Mouse (Mus musculus) spleen, embryonic (tissue): ENCODE data around the gene Pik3r6.

Source experiments
- CTCF ChIA-PET: fragments of 350-600 bp; sonication (Branson Sonifier 250); formaldehyde crosslinking; loops from one replicate; lab custom pipeline; 2022; lab: Charles Lee

Gene Pik3r6

DNA sequence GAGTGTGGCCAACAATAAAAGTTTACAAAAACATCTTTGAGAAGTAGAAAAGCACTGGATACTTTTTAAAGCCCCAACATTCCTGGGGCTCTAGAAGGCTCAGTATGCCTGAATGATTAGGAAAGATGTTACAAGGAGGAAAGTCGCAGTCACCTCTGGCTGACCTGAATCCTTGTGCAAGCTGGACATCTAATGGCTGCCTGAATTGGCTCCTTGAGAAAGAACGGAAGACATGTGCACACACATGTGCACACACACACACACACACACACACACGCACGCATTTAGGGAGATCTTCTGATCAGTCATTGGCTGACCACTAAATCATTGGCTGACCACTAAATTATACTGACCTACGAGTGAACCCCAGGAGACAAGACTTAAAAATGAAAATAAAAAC is 68.0 kb downstream of the Pik3r6 start:
- CTCF ChIA-PET, result interaction anchor here (0.7 kb wide), 1 partner anchor 75 kb away, joined by 5 read pairs; no protein-coding TSS in a partner anchor

DNA sequence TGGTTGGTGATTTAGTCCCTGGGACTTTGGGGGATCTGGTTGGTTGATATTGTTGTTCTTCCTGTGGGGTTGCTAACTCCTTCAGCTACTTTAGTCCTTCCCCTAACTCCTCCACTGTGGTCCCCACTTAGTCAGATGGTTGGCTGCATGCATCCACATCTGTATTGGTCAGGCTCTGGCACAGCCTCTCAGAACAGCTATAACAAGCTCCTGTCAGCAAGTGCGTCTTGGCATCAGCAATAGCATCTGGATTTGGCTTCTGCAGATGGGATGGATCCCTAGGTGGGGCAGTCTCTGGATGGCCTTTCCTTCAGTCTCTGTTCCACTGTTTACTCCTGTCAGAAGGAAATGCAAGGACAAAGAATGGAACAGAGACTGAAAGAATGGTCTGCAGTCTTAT is 74.3 kb downstream of the Pik3r6 start:
- CTCF ChIA-PET, result no interaction called here

DNA sequence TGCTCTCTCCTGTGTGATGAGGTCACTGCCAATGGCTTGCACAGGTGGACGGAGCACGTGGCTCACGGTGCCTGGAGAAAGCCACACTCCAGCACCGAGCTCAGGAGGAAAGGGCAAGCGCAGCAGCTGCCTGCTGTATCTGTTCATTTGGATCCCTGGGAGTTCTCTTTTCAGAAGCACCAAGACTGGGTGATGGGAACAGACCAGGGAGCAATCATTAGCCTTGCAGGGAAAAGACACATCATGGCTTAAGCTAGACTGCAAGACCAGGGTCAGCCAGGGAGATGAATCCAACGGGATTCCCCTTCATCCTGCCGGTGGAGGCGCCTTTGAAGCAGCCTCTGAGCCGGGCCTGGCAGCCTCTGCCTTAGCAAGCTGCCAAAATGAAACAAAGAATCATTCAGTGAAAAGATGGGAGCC is 76.7 kb downstream of the Pik3r6 start:
- CTCF ChIA-PET, result interaction anchor here (0.6 kb wide), 1 partner anchor 10 kb away, joined by 3 read pairs; no protein-coding TSS in a partner anchor

DNA sequence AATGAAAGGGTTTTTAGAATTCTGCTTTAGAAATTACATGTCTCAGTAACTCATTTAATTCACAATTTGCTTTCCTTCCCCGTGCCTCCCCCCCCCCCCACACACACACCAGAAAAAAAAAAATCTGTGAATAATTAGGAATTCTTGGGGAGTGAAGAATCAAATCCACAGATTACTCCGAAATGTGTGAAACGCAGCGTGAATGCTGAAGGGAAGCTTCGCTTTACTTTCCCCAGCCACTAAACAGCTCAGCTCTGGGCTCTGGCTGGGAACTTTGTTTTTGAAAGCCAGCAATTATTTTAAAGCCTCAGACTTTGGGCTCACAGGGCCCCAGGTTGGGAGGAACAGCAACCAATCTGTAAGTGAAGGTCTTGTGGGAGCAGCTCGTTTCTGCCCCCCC is 77.7 kb downstream of the Pik3r6 start:
- CTCF ChIA-PET, result interaction anchor here (0.6 kb wide), 2 partner anchors 44 to 167 kb away, joined by 5 to 15 read pairs; no protein-coding TSS in a partner anchor

DNA sequence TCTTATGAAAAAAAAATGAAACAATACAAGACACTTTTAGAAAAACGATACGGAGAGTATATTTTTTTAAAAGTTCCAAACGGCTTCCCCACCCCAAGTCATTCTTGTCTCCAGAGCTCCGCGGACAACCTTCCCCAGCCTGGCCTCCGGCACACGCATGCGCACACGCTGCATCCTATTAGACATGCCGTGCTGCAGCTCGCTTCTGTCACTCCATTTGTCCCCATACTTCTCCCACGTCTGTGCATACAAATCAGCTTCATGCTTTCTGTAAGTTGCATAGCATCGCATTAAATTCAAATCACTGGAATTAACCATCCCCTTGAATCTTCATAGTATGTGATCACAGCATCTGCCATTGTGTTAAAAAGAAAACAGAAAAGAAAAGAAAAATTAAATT is 80.4 kb downstream of the Pik3r6 start:
- CTCF ChIA-PET, result no interaction called here

DNA sequence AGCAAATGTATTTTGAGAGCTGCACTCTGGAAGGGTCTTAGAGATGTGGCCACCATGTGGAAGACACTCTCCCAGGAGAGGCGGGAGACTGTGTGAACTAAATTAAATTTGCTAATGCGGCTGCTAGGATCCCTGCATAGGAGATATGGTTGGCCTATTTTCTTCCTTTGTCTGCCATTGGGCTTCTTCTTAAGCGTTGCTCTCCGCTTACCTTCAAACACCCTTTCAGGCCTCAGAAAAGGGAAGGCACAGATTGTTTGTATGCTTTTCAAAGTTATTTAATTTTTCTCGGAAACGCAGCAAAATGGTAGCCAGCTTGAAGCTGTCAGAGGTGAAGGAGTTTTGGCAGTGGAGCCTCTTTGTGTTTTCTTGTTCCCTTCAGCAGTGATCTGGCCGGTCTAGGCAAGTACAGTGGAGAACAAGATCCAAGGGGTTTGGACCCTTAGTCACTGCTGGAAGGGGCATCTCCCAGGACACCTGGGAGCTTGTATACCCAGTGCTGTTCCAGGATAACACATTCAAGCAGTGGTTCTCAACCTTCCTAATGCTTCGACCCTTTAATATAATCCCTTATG is 81.2 kb downstream of the Pik3r6 start:
- CTCF ChIA-PET, result no interaction called here

DNA sequence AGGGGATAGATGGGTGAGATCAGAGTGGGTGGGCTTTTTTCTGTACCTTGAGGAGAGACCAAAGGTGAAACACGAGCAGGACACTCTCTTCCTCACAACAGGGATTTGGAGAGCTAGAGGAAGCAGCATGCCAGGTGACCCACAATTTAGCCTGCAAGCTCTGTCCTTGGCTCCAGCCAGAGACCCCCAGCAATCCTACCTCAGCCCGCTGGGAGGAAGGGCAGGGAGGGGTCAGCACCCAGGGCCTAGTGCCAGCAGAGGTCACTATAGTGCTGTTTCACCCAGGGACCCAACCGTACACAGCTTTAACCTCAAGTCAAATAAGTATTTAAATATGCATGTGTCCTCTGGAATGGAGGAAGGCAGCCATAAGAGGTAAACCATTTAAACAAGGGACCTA is 83.1 kb downstream of the Pik3r6 start:
- CTCF ChIA-PET, result no interaction called here

DNA sequence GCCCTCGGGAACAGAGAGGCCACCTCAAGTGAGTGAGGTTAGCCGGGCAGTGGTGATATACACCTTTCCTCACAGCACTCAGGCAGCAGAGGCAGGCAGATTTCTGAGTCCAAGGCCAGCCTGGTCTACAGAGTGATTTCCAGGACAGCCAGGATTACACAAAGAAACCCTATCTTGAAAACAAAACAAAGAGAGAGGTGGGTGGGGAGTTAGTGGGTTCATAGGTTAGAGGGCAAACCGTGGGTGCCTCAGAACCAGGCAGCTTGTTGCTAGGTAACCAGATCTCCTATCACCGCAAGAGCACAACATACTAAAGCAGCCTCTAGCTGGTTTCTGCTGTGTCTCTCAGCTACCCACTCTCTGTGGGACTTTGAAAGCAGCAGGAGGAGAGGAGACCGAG is 83.9 kb downstream of the Pik3r6 start, which contains the start of gene Ccdc42:
Ccdc42 (plus strand) TSS at position 301 of the 400 bp plus-strand sequence.
- CTCF ChIA-PET, result no interaction called here

DNA sequence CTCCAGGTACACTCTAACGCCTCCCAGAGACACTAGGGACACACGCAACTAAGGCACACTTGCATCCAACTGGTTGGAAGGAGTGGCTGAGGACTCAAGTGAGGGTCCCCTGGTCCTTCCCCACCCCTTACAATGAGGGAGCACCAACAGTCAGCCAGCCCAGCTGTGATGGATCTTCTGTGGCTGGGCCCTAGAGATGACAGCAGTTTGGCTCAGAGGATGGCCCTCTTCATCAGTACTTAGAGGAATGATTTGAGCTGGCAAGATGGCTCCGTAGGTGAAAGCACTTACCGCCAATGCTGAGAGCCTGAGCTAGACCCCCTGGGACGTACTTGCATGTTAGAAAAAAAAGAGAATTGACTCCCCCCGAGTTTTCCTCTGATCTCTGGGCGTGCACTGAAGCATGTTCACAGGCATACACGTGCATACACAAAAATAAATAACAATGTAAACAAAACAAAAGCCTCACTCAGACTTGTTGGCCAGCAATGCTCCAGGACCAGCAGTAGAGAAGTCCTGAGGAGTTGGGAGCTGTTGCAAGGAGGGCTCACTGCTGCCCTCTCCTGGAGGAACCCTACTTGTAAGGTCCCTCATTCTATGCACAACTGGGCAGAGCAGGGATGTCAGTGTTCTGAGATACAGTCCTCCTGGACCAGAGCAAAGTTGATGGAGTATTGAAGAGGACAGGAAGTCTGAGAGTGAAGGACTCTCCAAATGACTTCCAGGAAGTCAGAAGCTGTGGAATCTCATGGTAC is 86.4 kb downstream of the Pik3r6 start:
- CTCF ChIA-PET, result interaction anchor here (0.7 kb wide), 1 partner anchor 104 kb away, joined by 3 read pairs; no protein-coding TSS in a partner anchor

DNA sequence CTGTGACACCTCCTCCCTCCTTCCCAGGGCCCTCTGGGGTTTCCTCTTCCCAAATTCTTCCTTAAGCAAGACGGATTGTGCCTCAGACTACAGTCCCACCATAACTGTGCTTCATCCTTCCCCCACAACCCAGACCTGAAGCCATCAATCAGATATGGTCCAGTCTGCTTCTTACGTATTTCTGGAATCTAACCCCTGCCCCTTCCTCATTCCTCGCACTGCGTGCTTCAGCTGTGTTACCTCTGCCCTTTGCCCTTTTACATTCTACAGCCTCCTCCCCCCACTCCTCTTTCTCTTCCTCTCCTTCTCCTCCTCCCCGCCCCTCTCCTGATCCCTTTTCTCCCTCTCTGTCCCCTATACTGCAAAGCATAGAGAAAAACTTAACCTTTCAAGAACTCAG is 88.9 kb downstream of the Pik3r6 start:
- CTCF ChIA-PET, result no interaction called here

DNA sequence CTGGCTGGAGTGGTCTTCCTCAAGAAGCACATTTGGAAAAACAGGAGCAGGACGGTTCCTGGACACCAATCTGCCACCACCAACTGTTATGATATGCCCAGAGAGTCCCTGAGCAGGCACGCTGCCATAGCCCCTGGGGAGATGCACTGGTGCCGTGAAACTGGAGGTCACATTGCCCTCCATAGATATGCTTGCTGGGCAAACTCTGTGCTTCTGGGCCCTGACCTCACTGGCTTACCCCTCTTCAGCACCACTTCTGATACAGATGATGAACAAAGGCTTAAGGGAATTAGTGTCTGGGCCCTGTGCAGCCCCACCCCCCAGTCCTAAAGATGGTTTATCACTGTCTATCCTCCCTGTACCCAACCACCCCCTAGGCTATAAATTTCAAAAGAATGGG is 90.4 kb downstream of the Pik3r6 start:
- CTCF ChIA-PET, result no interaction called here

DNA sequence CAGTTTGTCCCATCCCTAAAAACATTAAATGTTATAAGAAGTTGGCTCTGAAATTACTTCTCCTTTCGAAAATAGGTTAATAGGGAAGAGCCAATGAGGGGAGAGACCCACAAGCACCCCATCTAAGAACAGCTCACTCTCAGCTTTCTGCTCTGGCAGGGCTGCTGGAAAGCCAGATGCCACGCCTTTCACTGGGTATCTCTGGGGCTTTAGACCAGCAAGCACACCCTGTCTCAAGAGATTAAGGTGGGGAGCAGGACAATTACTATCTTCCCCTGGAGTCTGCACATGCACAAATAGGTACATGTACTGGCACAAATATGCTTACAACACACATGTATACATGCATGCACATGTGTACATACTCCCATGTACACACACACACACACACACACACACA is 95.1 kb downstream of the Pik3r6 start:
- CTCF ChIA-PET, result no interaction called here

DNA sequence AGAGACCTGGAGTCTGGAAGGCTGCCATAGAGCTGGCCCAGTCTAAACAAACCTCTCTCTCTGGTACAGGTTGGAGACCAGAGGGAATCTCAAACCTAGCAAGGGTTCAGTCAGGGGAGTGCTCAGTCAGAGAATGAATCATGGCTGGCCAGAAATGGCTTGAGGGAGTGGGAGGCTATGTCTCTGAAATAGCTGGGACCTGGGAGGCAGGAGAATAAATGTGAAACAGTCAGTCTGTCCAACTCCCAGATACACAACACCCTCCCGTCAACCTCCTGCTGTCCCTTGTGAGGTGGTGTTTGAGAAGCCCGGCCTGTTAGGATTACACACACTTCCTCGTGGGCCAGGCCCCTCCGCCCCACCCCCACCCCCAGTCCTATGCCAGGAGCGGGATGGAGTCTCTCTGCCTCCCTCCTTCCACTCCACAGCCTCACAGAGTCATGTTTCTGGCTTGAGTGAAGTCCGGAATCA is 97.8 kb downstream of the Pik3r6 start:
- CTCF ChIA-PET, result no interaction called here

DNA sequence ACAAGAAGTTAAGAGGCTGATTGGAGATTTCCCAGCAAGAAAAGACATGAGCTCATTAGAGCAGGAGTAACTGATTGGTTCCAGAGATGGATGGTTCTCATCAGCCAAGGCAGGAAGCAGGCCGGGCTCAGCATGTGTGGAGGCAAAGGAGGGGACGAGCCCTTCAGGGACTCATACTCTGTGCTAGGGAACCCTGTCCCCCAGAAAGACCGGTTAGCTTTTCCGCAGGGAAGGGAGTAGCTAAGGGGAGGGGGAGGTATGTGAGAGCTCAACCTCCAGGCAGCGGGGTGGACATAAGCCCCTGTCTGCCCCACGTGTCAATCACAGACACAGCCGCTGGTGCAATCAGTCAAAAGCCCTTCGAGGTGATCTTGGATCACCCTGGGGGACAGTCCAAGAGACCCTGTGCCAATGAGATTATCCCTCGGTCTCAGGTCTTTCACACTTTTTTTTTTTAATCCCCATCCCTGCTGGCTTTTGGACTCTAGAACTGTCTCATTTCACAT is 98.7 kb downstream of the Pik3r6 start:
- CTCF ChIA-PET, result no interaction called here
